Comparison of ENCODE assay signal across 8 mouse cellular contexts in the genomic region with DNA sequence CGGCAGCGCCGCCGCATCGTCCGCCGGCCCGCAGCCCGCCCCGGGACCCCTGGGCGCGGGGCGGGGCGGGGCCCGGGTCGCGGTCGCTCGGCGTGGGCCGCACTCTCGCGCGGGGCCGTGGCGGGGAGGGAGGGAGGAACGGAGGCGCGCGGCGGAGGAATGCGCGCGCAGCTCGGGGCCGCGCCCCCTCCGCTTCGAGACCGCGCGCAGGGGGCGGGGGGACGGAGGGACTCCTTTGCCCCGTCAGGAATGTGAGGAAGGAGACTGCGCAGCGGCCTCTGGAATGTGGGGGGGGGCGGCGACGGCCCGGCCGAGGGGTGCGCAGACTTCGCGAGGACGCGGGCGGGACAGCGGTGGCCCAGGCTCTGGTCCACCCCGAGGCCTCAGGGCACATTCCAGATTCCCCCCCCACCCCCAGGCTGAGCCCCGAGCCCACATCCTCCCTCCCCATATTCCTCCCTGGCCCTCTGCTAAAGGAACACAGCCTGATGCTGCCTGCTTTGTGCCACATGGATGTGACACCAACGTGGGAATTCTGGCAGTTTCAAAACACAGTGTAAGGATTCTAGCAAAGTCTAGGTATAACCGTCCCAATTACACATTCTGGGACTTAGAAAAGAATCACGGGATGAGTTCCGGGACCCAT. TPM values are rescaled to one million over a fixed set of nuclear protein-coding genes. Genes with fewer than 3 reads are reported as not detected.
DNase-seq lines count a peak whose midpoint lies in the region; ATAC-seq lines count a peak whose summit lies in the region.

A gene (minus strand): TSS at position 152 of the 646 bp plus-strand sequence.

- no peaks in the 10 kb centered on the region for H3K9me3 ChIP-seq in hindbrain, embryonic 12.5 days (replicated peaks)

- peak; percentile 60 for DNase-seq in adipocyte (ENCODE audit: low spot score)
- peak; percentile 88 to 89 for DNase-seq in cerebellum, postnatal 10 days
- DNase-seq in frontal cortex, postnatal 25 days (ENCODE audit: low spot score in 2 of 2) = peak; percentile 17 to 35
- peak; percentile 51 to 61 for DNase-seq in layer of hippocampus, postnatal 14 days (ENCODE audit: low spot score in 2 of 2)
- peak; percentile 89 for DNase-seq in lung, postnatal 14 days
- DNase-seq in right cerebral cortex, postnatal 14 days = peak; percentile 78
- DNase-seq in natural killer cell, adult 2 months (ENCODE audit: low spot score in 2 of 2) = no peak

- ATAC-seq in hindbrain, embryonic 12.5 days (ENCODE audit: low FRiP score) = peak; percentile 81

- no peaks in the 10 kb centered on the region for H3K27me3 ChIP-seq in hindbrain, embryonic 12.5 days

- peak within 1 kb of the TSS; percentile 77 for H3K4me3 ChIP-seq in hindbrain, embryonic 12.5 days

- peak within 1 kb of the TSS; percentile 68 for H3K4me2 ChIP-seq in hindbrain, embryonic 12.5 days (replicated peaks)

- peaks cover 14% of the 10 kb centered on the region for H3K4me1 ChIP-seq in hindbrain, embryonic 12.5 days

- peak within 1 kb of the TSS; percentile 77 for H3K27ac ChIP-seq in hindbrain, embryonic 12.5 days

- 0 out of 2 replicates have a peak, but pooled peaks cover 3% of the 10 kb centered on the region for H3K36me3 ChIP-seq in hindbrain, embryonic 12.5 days

- WGBS in hindbrain, embryonic 12.5 days = 2% methylated on average over 45 of the region's 65 CpGs

- H3K9ac ChIP-seq in hindbrain, embryonic 12.5 days = peak within 1 kb of the TSS; percentile 83

RNA-seq across cellular contexts. Expression of the gene that starts here (rescaled TPM):
- 4.1 and 6.2 TPM in 2 replicates for polyA plus RNA-seq in hindbrain, embryonic 12.5 days (2016; fragmentation: Nextera tagmentation; extraction: Ambion mirVana)
- total RNA-seq in layer of hippocampus, postnatal 14 days (2021) = 10 to 100 TPM; 13.1 to 14.1 TPM

Comparison
In these comparisons a context has a peak if more than half of its experiments do, and no peak if none do; other contexts are left out.
1. DNase-seq: peak in adipocyte (single experiment), cerebellum, postnatal 10 days (2 of 2), frontal cortex, postnatal 25 days (2 of 2), layer of hippocampus, postnatal 14 days (2 of 2), lung, postnatal 14 days (single experiment) and right cerebral cortex, postnatal 14 days (single experiment); none in natural killer cell, adult 2 months (0 of 2).